Mouse (Mus musculus) CH12.LX (cell line): ENCODE measurements around the gene Rai14. TPM values are rescaled to one million over a fixed set of nuclear protein-coding genes. Genes with fewer than 3 reads are reported as not detected.

Source experiments
- DNase-seq: peaks from one replicate; pipeline ENCODE4 v3.0.0-alpha.2; 2013; ENCODE audit errors: extremely low read depth
- H3K27ac ChIP-seq: 2 replicates; pipeline ENCODE4 v1.5.1; 2012; ENCODE audit warnings: low read depth, mild to moderate bottlenecking, control low read depth, moderate library complexity; ENCODE audit not compliant: insufficient read depth
- H3K27me3 ChIP-seq: replicated peaks from 2 replicates; pipeline ENCODE3; 2012; ENCODE audit warnings: inconsistent platforms
- H3K36me3 ChIP-seq, 2 experiments: replicated peaks in 1 of 2; 2 replicates each; pipeline versions ENCODE3 to v1.6.1; 2012; ENCODE audit warnings: inconsistent platforms in 1 of 2, low read length in 1 of 2, mild to moderate bottlenecking in 1 of 2, mixed read lengths in 1 of 2, moderate library complexity in 1 of 2; ENCODE audit not compliant: control insufficient read depth in 1 of 2, insufficient read depth in 1 of 2
- H3K4me1 ChIP-seq, 2 experiments: 2 replicates each; pipeline ENCODE4 v1.6.1; 2012; ENCODE audit warnings: inconsistent platforms in 1 of 2, moderate library complexity in 1 of 2; ENCODE audit not compliant: insufficient read depth in 2 of 2, control insufficient read depth in 1 of 2
- H3K4me2 ChIP-seq: 2 replicates; pipeline ENCODE4 v1.6.1; 2012; ENCODE audit warnings: low read depth, mild to moderate bottlenecking, control low read depth; ENCODE audit not compliant: poor library complexity, insufficient read depth, severe bottlenecking
- H3K4me3 ChIP-seq, 3 experiments: fragments of 150-350 bp in 1 of 3; sonication (generic) in 1 of 3; replicated peaks in 1 of 3; 2 replicates each; pipeline versions ENCODE3 to v1.5.1; 2011 to 2012; ENCODE audit warnings: low read depth in 2 of 3, low read length in 2 of 3, mild to moderate bottlenecking in 2 of 3, moderate library complexity in 2 of 3, control low read depth in 1 of 3, improper control_type of control experiment in 1 of 3, inconsistent platforms in 1 of 3, mixed read lengths in 1 of 3; ENCODE audit not compliant: poor library complexity in 1 of 3
- H3K79me2 ChIP-seq: replicated peaks from 2 replicates; pipeline ENCODE4 v1.6.1; 2012; ENCODE audit warnings: mild to moderate bottlenecking, moderate library complexity; ENCODE audit not compliant: control insufficient read depth, poor library complexity, insufficient read depth, severe bottlenecking; ENCODE audit errors: extremely low read depth
- H3K9ac ChIP-seq: 2 replicates; pipeline ENCODE4 v1.6.1; 2012; ENCODE audit warnings: low read depth, mild to moderate bottlenecking, control low read depth, moderate library complexity; ENCODE audit not compliant: insufficient read depth
- H3K9me3 ChIP-seq: replicated peaks from 2 replicates; pipeline ENCODE3; 2012; ENCODE audit warnings: low read length, inconsistent platforms, mixed read lengths
- BHLHE40 ChIP-seq: IDR thresholded peaks from 2 replicates; pipeline ENCODE4 v1.6.1; 2011; ENCODE audit warnings: mild to moderate bottlenecking, low read depth, low read length, improper control_type of control experiment
- CHD1 ChIP-seq: IDR thresholded peaks from 2 replicates; pipeline ENCODE4 v1.6.1; 2012; ENCODE audit warnings: low read depth, low read length, improper control_type of control experiment, inconsistent platforms
- CTCF ChIP-seq, 2 experiments: IDR thresholded peaks in 1 of 2; conservative IDR thresholded peaks in 1 of 2; 2 replicates each; pipeline ENCODE4 v1.5.1; 2011 to 2012; ENCODE audit warnings: low read depth in 2 of 2, low read length in 2 of 2, improper control_type of control experiment in 1 of 2, inconsistent platforms in 1 of 2, mild to moderate bottlenecking in 1 of 2, moderate library complexity in 1 of 2
- E2F4 ChIP-seq: IDR thresholded peaks from 2 replicates; pipeline ENCODE4 v1.6.1; 2011; ENCODE audit warnings: low read depth, low read length, improper control_type of control experiment; ENCODE audit not compliant: insufficient replicate concordance
- EP300 ChIP-seq: IDR thresholded peaks from 2 replicates; pipeline ENCODE4 v1.6.1; 2011; ENCODE audit warnings: low read length, improper control_type of control experiment
- GABPA ChIP-seq: IDR thresholded peaks from 2 replicates; pipeline ENCODE4 v1.6.1; 2012; ENCODE audit warnings: low read depth, low read length, improper control_type of control experiment, inconsistent platforms; ENCODE audit not compliant: insufficient replicate concordance
- HCFC1 ChIP-seq: IDR thresholded peaks from 2 replicates; pipeline ENCODE4 v1.6.1; 2012; ENCODE audit warnings: low read depth, mild to moderate bottlenecking, inconsistent platforms, low read length, improper control_type of control experiment
- JUN ChIP-seq: IDR thresholded peaks from 2 replicates; pipeline ENCODE4 v1.6.1; 2011; ENCODE audit warnings: low read depth, mild to moderate bottlenecking, low read length, improper control_type of control experiment, moderate library complexity; ENCODE audit not compliant: insufficient read depth
- KAT2A ChIP-seq: IDR thresholded peaks from 2 replicates; pipeline ENCODE4 v1.6.1; 2012; ENCODE audit warnings: low read length, improper control_type of control experiment, inconsistent platforms; ENCODE audit not compliant: insufficient replicate concordance
- MAZ ChIP-seq: IDR thresholded peaks from 2 replicates; pipeline ENCODE4 v1.6.1; 2012; ENCODE audit warnings: low read depth, mild to moderate bottlenecking, inconsistent platforms, low read length, improper control_type of control experiment, moderate library complexity
- MXI1 ChIP-seq: IDR thresholded peaks from 2 replicates; pipeline ENCODE4 v1.6.1; 2011; ENCODE audit warnings: mild to moderate bottlenecking, low read depth, low read length, improper control_type of control experiment
- NELFE ChIP-seq: IDR thresholded peaks from 2 replicates; pipeline ENCODE4 v1.6.1; 2011; ENCODE audit warnings: low read depth, low read length, improper control_type of control experiment
- NRF1 ChIP-seq: IDR thresholded peaks from 2 replicates; pipeline ENCODE4 v1.6.1; 2014; ENCODE audit warnings: low read depth, mild to moderate bottlenecking, inconsistent platforms, low read length, improper control_type of control experiment, moderate library complexity
- PAX5 ChIP-seq: IDR thresholded peaks from 2 replicates; pipeline ENCODE4 v1.6.1; 2012; ENCODE audit warnings: low read length, inconsistent platforms, mixed read lengths
- POLR2A ChIP-seq: IDR thresholded peaks from 2 replicates; pipeline ENCODE4 v1.6.1; 2011; ENCODE audit warnings: low read depth, mild to moderate bottlenecking, improper control_type of control experiment, low read length
- RAD21 ChIP-seq: IDR thresholded peaks from 2 replicates; pipeline ENCODE4 v1.6.1; 2011; ENCODE audit warnings: low read depth, mild to moderate bottlenecking, low read length, improper control_type of control experiment, moderate library complexity
- RCOR1 ChIP-seq: conservative IDR thresholded peaks from 2 replicates; pipeline ENCODE4 v1.6.1; 2012; ENCODE audit warnings: low read depth, mild to moderate bottlenecking, inconsistent platforms, low read length, improper control_type of control experiment
- TBP ChIP-seq: conservative IDR thresholded peaks from 2 replicates; pipeline ENCODE4 v1.6.1; 2011; ENCODE audit warnings: low read depth, low read length, improper control_type of control experiment
- TCF12 ChIP-seq: IDR thresholded peaks from 2 replicates; pipeline ENCODE4 v1.6.1; 2014; ENCODE audit warnings: low read depth, mild to moderate bottlenecking, inconsistent platforms, low read length, improper control_type of control experiment
- UBTF ChIP-seq: IDR thresholded peaks from 2 replicates; pipeline ENCODE4 v1.6.1; 2012; ENCODE audit warnings: low read depth, mild to moderate bottlenecking, inconsistent platforms, low read length, improper control_type of control experiment, moderate library complexity
- USF1 ChIP-seq: IDR thresholded peaks from 2 replicates; pipeline ENCODE4 v1.6.1; 2014; ENCODE audit warnings: low read depth, mild to moderate bottlenecking, inconsistent platforms, low read length, improper control_type of control experiment
- ZKSCAN1 ChIP-seq: IDR thresholded peaks from 2 replicates; pipeline ENCODE4 v1.6.1; 2012; ENCODE audit warnings: low read depth, inconsistent platforms, low read length, improper control_type of control experiment, borderline replicate concordance
- ZMIZ1 ChIP-seq: IDR thresholded peaks from 2 replicates; pipeline ENCODE4 v1.6.1; 2012; ENCODE audit warnings: low read depth, mild to moderate bottlenecking, inconsistent platforms, low read length, improper control_type of control experiment
- ZNF384 ChIP-seq: IDR thresholded peaks from 2 replicates; pipeline ENCODE4 v1.6.1; 2012; ENCODE audit warnings: low read depth, low read length, improper control_type of control experiment, inconsistent platforms
- dilution Hi-C: fragments of 300-500 bp; cut with MboI; formaldehyde crosslinking; loops from 2 replicates; pipeline ENCODE4 v1.14.3; 2020; ENCODE audit warnings: low sequenced_read_pairs; ENCODE audit not compliant: extremely low pct_unique_long_range_greater_than_20kb, extremely low pct_ligation_motif_present
- in situ Hi-C: fragments of 300-500 bp; cut with MboI; formaldehyde crosslinking; loops from 3 replicates; pipeline ENCODE4 v1.14.3; 2019; ENCODE audit warnings: low sequenced_read_pairs, low pct_ligation_motif_present, low pct_unique_long_range_greater_than_20kb, mixed read lengths
- polyA plus RNA-seq: library from polyadenylated mRNA; unstranded; fragments of >175 nt; gene quantifications from 2 replicates; pipeline ENCODE4 v1.2.1, GENCODE M21; 2012; ENCODE audit warnings: low read depth; ENCODE audit not compliant: insufficient read length
- total RNA-seq, 2 experiments: library from RNA; depleted of rRNA; stranded (reverse); fragments of 300-350 nt in 1 of 2; fragments of >200 nt in 1 of 2; gene quantifications; 2 replicates each; pipeline ENCODE4 v1.2.3; 2012 to 2014

Gene Rai14
- total and polyA plus RNA-seq, 3 experiments = 7.5 to 14.1 (median 9.6) TPM

DNA sequence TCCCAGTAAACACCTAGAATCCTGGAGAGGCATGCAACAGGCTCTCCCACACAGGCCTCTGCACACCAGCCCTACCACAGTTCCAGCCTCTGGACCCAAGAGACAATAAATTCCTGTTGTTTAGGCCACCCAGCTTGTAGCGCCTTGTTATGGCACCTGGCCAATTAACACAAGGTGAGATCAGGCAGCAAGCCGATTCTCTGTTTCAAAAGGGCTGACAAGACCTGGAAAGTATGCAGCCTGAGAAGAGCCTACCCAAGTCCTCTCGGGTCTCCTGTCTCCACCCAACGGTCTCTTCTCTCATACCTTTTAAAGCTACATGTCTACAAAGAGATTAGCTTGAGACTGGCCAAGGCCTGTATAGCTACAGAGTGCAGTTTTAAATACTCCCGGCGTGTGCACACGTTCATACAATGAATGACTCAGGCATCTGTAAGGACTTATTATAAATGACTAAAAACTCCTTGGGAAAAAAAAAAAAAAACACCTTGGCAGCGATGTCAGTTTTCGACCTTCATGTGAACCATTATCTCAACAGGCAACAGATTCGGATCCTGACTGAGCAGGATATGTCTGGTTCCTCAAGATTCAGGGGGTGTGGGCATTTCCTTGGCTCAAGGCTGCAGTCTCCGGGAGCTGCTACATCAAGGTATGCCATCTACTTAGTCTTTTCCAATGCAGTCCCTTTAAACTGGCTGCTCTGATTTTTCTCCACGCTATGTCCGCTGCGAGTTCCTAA lies 28.6 kb downstream of the Rai14 start:
- peaks cover 0 to 5% of the 10 kb centered on the region in 2 experiments; a peak in 2 of 4 replicates for H3K4me1 ChIP-seq
- peaks cover 0 to 47% of the 10 kb centered on the region in 2 experiments for H3K36me3 ChIP-seq
- TF ChIP-seq CTCF (conservative IDR thresholded peaks at IDR 0.05 in 1 of 2, IDR thresholded peaks at IDR 0.05 in 1 of 2; ENCODE audit: low read depth in 2 of 2, low read length in 2 of 2) (no peak), PAX5 (no peak), POLR2A (no peak), RAD21 (no peak), ZMIZ1 (no peak), EP300 (no peak)
- dilution Hi-C loops (no loop called here), in situ Hi-C loops (no loop called here)
- no peak overlapping the region for H3K4me2 ChIP-seq
- H3K27ac ChIP-seq = no peak overlapping the region
- no peak for DNase-seq
- no peaks in the 10 kb centered on the region for H3K79me2 ChIP-seq
- H3K9ac ChIP-seq = no peak overlapping the region
- H3K9me3 ChIP-seq = no peaks in the 10 kb centered on the region
- H3K4me3 ChIP-seq = no peak overlapping the region
- H3K27me3 ChIP-seq = no peaks in the 10 kb centered on the region

DNA sequence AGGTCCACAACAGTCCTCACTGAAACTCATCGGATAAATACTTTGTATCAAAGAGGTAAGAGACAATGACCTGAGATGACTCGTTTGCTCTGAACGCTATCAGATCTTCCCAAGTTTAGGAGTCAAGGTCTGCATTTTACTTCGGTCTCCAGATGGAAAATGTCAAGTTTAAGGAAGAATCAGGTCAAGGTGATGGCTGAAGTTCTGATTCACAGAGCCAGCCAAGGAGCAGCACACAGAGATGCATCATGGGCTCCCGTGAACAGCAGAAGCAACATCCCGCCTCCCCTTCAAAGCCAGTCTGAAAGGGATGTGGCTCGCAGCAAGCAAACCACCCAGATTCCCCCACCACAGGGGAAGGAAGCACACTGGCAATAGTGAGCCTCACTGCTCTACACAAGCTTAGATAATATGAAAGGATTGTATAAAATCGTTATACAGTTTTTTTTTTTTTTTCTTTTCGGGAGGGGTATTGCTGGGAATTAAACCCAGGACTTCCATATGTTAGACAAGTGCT lies 30.7 kb downstream of the Rai14 start:
- no peaks in the 10 kb centered on the region for H3K27me3 ChIP-seq
- no peaks in the 10 kb centered on the region for H3K79me2 ChIP-seq
- no peak overlapping the region for H3K4me3 ChIP-seq
- no peak overlapping the region for H3K9ac ChIP-seq
- no peak for DNase-seq
- TF ChIP-seq ZKSCAN1 (no peak), KAT2A (no peak), MAZ (no peak), POLR2A (no peak), JUN (no peak)
- peaks cover 0 to 33% of the 10 kb centered on the region in 2 experiments for H3K36me3 ChIP-seq
- peaks cover 0 to 5% of the 10 kb centered on the region in 2 experiments; a peak in 2 of 4 replicates for H3K4me1 ChIP-seq
- dilution Hi-C loops (no loop called here), in situ Hi-C loops (no loop called here)
- no peak overlapping the region for H3K27ac ChIP-seq
- no peak overlapping the region for H3K4me2 ChIP-seq
- H3K9me3 ChIP-seq = no peaks in the 10 kb centered on the region

DNA sequence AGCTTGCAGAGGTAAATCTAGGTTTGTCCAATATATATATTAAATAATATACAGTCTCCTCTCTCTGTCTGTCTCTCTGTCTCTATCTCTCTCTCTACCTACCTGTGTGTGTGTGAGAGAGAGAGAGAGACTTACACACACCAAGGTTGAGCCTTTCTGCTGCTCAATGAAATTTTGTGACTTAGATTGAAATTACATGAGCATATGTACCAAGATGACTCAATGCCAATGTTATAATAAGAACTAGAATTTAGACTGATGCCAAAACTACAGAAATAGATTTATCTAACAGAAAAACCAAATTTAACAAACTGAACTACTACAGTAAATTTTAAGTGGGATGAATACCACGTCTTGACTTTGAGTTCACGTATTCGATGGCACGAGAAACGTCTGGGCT lies 33.9 kb downstream of the Rai14 start:
- Histone ChIP-seq H3K4me3 (no peak overlapping the region), H3K9me3 (no peaks in the 10 kb centered on the region), H3K27ac (no peak overlapping the region), H3K36me3 (peaks cover 0 to 11% of the 10 kb centered on the region in 2 experiments), H3K79me2 (no peaks in the 10 kb centered on the region), H3K27me3 (no peaks in the 10 kb centered on the region), H3K4me2 (no peak overlapping the region), H3K9ac (no peak overlapping the region), H3K4me1 (peaks cover 0 to 5% of the 10 kb centered on the region in 2 experiments; a peak in 2 of 4 replicates)
- in situ Hi-C loops (no loop called here), dilution Hi-C loops (no loop called here)
- no peak for DNase-seq
- TF ChIP-seq NELFE = no peak
- no peak for TF ChIP-seq BHLHE40
- TF ChIP-seq TBP = no peak
- TF ChIP-seq UBTF = no peak
- no peak for TF ChIP-seq TCF12
- no peak for TF ChIP-seq GABPA
- TF ChIP-seq HCFC1 = no peak
- no peak for TF ChIP-seq USF1
- TF ChIP-seq NRF1 = no peak
- TF ChIP-seq POLR2A = no peak
- no peak for TF ChIP-seq MXI1
- TF ChIP-seq ZNF384 = no peak
- no peak for TF ChIP-seq ZMIZ1
- TF ChIP-seq JUN = no peak
- no peak for TF ChIP-seq CHD1
- TF ChIP-seq RCOR1 = no peak
- TF ChIP-seq RAD21 = no peak
- TF ChIP-seq E2F4 = no peak
- TF ChIP-seq, all 38 proteins: peak for 0
